14 mouse cellular contexts compared by ENCODE assay signal in genomic region chr11:69716953-69717352, GRCm38 (mm10). TPM values are rescaled to one million over a fixed set of nuclear protein-coding genes. Genes with fewer than 3 reads are reported as not detected.
"Had no signal": no experiment of that assay in that cellular context is flagged by ENCODE, and none has a peak within 500 bp of the region (broad histone marks: within the 10 kb centered on the region; RNA-seq: fewer than 3 reads in every experiment).

No protein-coding gene starts in this region.

- H3K9me3 ChIP-seq: intestine, embryonic 15.5 days; kidney, embryonic 15.5 days; midbrain, embryonic 12.5 days had no signal

- H3K27me3 ChIP-seq: intestine, embryonic 15.5 days; kidney, embryonic 15.5 days; midbrain, embryonic 12.5 days had no signal

- H3K36me3 ChIP-seq: intestine, embryonic 15.5 days; kidney, embryonic 15.5 days; midbrain, embryonic 12.5 days had no signal

- ATAC-seq: intestine, embryonic 15.5 days; lung, postnatal 0 days; midbrain, embryonic 16.5 days had no signal

- H3K9ac ChIP-seq: intestine, embryonic 15.5 days; kidney, embryonic 15.5 days; midbrain, embryonic 12.5 days had no signal

- H3K27ac ChIP-seq: intestine, embryonic 15.5 days; left cerebral cortex, adult 2 months; macrophage; midbrain, embryonic 12.5 days had no signal

- DNase-seq: kidney, adult 18-20 months; kidney, postnatal 14 days; lung, adult 2 months; right cerebral cortex, postnatal 14 days; thymus, postnatal 4 days had no signal

- H3K4me2 ChIP-seq: intestine, embryonic 15.5 days; kidney, embryonic 15.5 days; midbrain, embryonic 12.5 days had no signal

- H3K4me3 ChIP-seq: intestine, embryonic 15.5 days; kidney, embryonic 15.5 days; left cerebral cortex, adult 2 months; megakaryocyte, embryonic 14.5 days; midbrain, embryonic 12.5 days had no signal

RNA-seq across cellular contexts. Expression of gene Tnfsf13, which starts 31.4 kb away (rescaled TPM):
- polyA plus RNA-seq: limb, embryonic 11.5 days had no signal
